Mouse (Mus musculus): ENCODE data around the gene Ercc1. TPM values are rescaled to one million over a fixed set of nuclear protein-coding genes. Genes with fewer than 3 reads are reported as not detected.
A peak's percentile ranks its signal among the peaks of the same experiment; 100 is the strongest.

Ercc1 gene
- total and polyA plus RNA-seq, 3 experiments, result 22.2 to 37.5 TPM; not detected in 1

DNA sequence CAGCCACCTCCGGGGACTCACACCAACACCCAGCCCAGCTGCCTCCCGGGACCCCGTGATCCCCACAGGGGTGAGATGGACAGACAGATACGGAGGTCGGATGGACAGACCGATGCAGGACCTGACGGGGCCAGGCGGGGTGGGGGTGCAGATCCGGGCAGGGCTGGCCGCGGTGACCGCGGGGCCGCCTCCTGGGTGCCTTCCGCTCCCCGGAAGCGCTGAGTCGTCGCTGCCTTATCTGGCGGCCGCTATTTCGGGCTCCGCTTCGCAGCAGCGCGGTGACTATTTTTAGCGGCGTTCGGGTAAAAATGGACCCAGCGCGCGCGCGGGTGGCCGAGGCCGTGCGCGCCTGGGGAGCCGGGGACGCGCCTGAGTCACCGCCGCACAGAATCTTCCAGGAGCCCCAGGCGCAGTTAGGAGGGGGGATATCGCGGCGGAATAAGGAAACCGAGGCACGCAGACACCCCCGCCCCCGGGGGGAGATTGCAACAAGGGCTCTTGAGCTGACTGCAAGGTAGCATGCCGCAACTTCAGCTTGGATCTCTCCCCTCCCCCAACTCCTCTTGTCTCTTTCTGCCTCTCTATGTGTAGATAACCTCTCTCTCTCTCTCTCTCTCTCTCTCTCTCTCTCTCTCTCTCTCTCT, 11.7 kb upstream of the Ercc1 start (continued):
- TF ChIP-seq ZC3H11A (IDR thresholded peaks at IDR 0.05; ENCODE audit: low read depth, low read length), result no peak
- TF ChIP-seq KAT2A (conservative IDR thresholded peaks at IDR 0.05; ENCODE audit: low read depth, low read length), result no peak
- TF ChIP-seq ELF1 (IDR thresholded peaks at IDR 0.05; ENCODE audit: low read depth, low read length), result peak; percentile 49
- TF ChIP-seq ZNF384 (IDR thresholded peaks at IDR 0.05; ENCODE audit: low read depth, low read length), result no peak
- TF ChIP-seq BHLHE40 (IDR thresholded peaks at IDR 0.05; ENCODE audit: borderline replicate concordance, low read depth, low read length), result 0 out of 2 replicates have a peak, but pooled peaks have one; percentile 23
- no peak for TF ChIP-seq MYC (IDR thresholded peaks at IDR 0.05; ENCODE audit: low read depth, low read length)
- TF ChIP-seq HCFC1 (IDR thresholded peaks at IDR 0.05; ENCODE audit: low read depth, low read length), result peak; percentile 13; the same call in 1 of the 2 replicates
- TF ChIP-seq MAZ (IDR thresholded peaks at IDR 0.05; ENCODE audit: low read depth, low read length), result no peak
- TF ChIP-seq CHD1 (IDR thresholded peaks at IDR 0.05; ENCODE audit: low read depth, low read length), result no peak
- no peak for TF ChIP-seq E2F4 (IDR thresholded peaks at IDR 0.05; ENCODE audit: borderline replicate concordance, low read depth, low read length)
- TF ChIP-seq RCOR1 (IDR thresholded peaks at IDR 0.05; ENCODE audit: low read depth, low read length), result no peak
- TF ChIP-seq MYB (IDR thresholded peaks at IDR 0.05; ENCODE audit: low read depth, low read length), result no peak
- TF ChIP-seq POLR2AphosphoS5 (IDR thresholded peaks at IDR 0.05; ENCODE audit: borderline replicate concordance, low read depth, low read length), result no peak
- no peak for TF ChIP-seq GABPA (IDR thresholded peaks at IDR 0.05; ENCODE audit: low read depth, low read length)
- TF ChIP-seq UBTF (IDR thresholded peaks at IDR 0.05; ENCODE audit: borderline replicate concordance, insufficient read depth, low read depth, low read length), result no peak
- peak; percentile 84; the same call in 1 of the 2 replicates for TF ChIP-seq JUND (IDR thresholded peaks at IDR 0.05; ENCODE audit: low read depth, low read length)
- TF ChIP-seq NRF1 (IDR thresholded peaks at IDR 0.05; ENCODE audit: insufficient read depth, low read depth, low read length, poor library complexity, severe bottlenecking), result peak; percentile 40; the same call in 1 of the 2 replicates
- 0 out of 2 replicates have a peak, but pooled peaks have one; percentile 4 for TF ChIP-seq TCF12 (IDR thresholded peaks at IDR 0.05; ENCODE audit: low read depth, low read length)
- 0 out of 2 replicates have a peak, but pooled peaks have one; percentile 28 for TF ChIP-seq MXI1 (IDR thresholded peaks at IDR 0.05; ENCODE audit: low read depth, low read length)
- TF ChIP-seq RAD21 (IDR thresholded peaks at IDR 0.05; ENCODE audit: low read depth, low read length), result no peak
- TF ChIP-seq ZMIZ1 (IDR thresholded peaks at IDR 0.05; ENCODE audit: low read depth, low read length), result no peak
- no peak for TF ChIP-seq USF2 (IDR thresholded peaks at IDR 0.05; ENCODE audit: borderline replicate concordance in 1 of 2, insufficient read depth in 1 of 2, low read depth in 1 of 2, low read length in 2 of 2)

DNA sequence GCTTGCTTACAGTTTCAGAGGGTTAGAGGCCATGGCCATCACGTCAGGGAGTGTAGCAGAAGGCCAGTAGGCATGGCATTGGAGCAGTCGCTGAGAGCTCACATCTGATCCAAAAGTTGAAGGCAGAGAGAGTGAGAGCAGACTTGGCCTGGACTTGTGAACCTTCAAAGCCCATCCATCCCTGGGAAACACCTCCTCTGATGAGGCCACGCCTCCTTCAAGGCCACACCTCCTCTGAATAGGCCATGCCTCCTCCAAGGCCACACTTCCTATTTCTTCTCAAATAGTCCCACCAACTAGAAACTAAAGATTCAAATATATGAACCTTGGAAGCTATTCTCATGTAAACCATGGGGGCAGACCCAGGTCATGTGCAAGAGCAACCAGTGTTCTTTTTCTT, 9.0 kb upstream of the Ercc1 start:
- Histone ChIP-seq H3K4me1 (ENCODE audit: control insufficient read depth in 1 of 2, insufficient read depth in 2 of 2, low read length in 2 of 2) (peaks cover 4 to 7% of the 10 kb centered on the region in 2 experiments), H3K79me2 (ENCODE audit: control insufficient read depth, insufficient read depth, low read length, poor library complexity) (no peaks in the 10 kb centered on the region), H3K4me3 (ENCODE audit: control insufficient read depth in 1 of 2, insufficient read depth in 1 of 2, low read depth in 2 of 2, low read length in 2 of 2) (no peak overlapping the region; a peak in 1 of 4 replicates), H3K9me3 (replicated peaks; ENCODE audit: insufficient read depth, low read length) (no peaks in the 10 kb centered on the region), H3K36me3 (ENCODE audit: control insufficient read depth in 1 of 2, insufficient read depth in 2 of 2, low read length in 2 of 2) (peaks cover 0 to 7% of the 10 kb centered on the region in 2 experiments; a peak in 2 of 4 replicates), H3K9ac (ENCODE audit: control insufficient read depth, low read depth, low read length, poor library complexity, severe bottlenecking) (no peak overlapping the region), H3K27ac (ENCODE audit: control insufficient read depth, low read depth, low read length) (no peak overlapping the region), H3K27me3 (ENCODE audit: control insufficient read depth in 1 of 2, insufficient read depth in 2 of 2, low read length in 2 of 2) (no peaks in the 10 kb centered on the region; a peak in 2 of 4 replicates)
- no peak for TF ChIP-seq ZMIZ1 (IDR thresholded peaks at IDR 0.05; ENCODE audit: low read depth, low read length)
- TF ChIP-seq EP300 (IDR thresholded peaks at IDR 0.05; ENCODE audit: low read depth in 1 of 2, low read length in 2 of 2), result no peak
- peak; percentile 47; the same call in 1 of the 2 replicates for TF ChIP-seq ELF1 (IDR thresholded peaks at IDR 0.05; ENCODE audit: low read depth, low read length)
- peak; percentile 83 for DNase-seq (ENCODE audit: low read depth, low spot score)
